Mouse (Mus musculus): ENCODE data around the gene Steap3. TPM values are rescaled to one million over a fixed set of nuclear protein-coding genes. Genes with fewer than 3 reads are reported as not detected.
"Not testable (repeated sequence)": the region's sequence is repeated elsewhere in the genome, so short reads cannot be mapped to it uniquely, and the experiment has no call there.

Steap3 gene
- polyA plus RNA-seq, 1 experiment from 2014 or later: 3.3 TPM

DNA sequence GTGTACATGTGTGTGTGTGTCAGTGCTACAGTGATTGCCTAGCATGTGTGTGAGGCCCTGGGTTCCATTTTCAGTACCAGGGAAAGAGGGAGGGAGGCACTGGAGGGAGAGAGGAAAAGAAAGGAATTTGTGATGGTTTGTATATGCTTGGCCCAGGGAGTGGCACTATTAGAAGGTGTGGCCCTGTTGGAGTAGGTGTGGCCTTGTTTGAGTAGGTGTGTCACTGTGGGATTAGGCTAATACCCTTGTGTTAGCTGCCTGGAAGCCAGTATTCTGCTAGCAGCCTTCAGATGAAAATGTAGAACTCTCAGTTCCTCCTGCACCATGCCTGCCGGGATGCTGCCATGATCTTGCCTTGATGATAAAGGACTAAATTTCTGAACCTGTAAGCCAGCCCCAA lies 3.6 kb upstream of the Steap3 start:
- H3K9ac ChIP-seq (replicated peaks; ENCODE audit: low read length); H3K36me3 ChIP-seq (replicated peaks; ENCODE audit: control insufficient read depth, insufficient read depth, low read depth, low read length); H3K27me3 ChIP-seq (ENCODE audit: control insufficient read depth, insufficient read depth, low read length); H3K4me1 ChIP-seq (ENCODE audit: control insufficient read depth, insufficient read depth, low read length); H3K4me3 ChIP-seq (ENCODE audit: low read depth, low read length); ATAC-seq (replicated peaks; ENCODE audit: insufficient number of reproducible peaks, low FRiP score, low TSS enrichment, low read depth); H3K4me2 ChIP-seq (ENCODE audit: low read depth, low read length); H3K27ac ChIP-seq (replicated peaks; ENCODE audit: low read depth, low read length); H3K9me3 ChIP-seq (replicated peaks; ENCODE audit: control insufficient read depth, low read length); DNase-seq (ENCODE audit: low spot score): not testable (repeated sequence)
- 81% methylated on average over 1 of the region's 1 CpGs for WGBS

GRCm38 (mm10) chr1:120275224-120275623 lies 2.7 kb upstream of the Steap3 start:
- Histone ChIP-seq H3K9ac (replicated peaks; ENCODE audit: low read length) (no peak overlapping the region), H3K27ac (replicated peaks; ENCODE audit: low read depth, low read length) (no peak overlapping the region), H3K4me3 (ENCODE audit: low read depth, low read length) (no peak overlapping the region), H3K9me3 (replicated peaks; ENCODE audit: control insufficient read depth, low read length) (no peaks in the 10 kb centered on the region), H3K36me3 (replicated peaks; ENCODE audit: control insufficient read depth, insufficient read depth, low read depth, low read length) (no peaks in the 10 kb centered on the region), H3K4me2 (ENCODE audit: low read depth, low read length) (no peak overlapping the region), H3K27me3 (ENCODE audit: control insufficient read depth, insufficient read depth, low read length) (no peaks in the 10 kb centered on the region), H3K4me1 (ENCODE audit: control insufficient read depth, insufficient read depth, low read length) (no peaks in the 10 kb centered on the region)
- 83% methylated on average over 3 of the region's 3 CpGs for WGBS
- ATAC-seq (replicated peaks; ENCODE audit: insufficient number of reproducible peaks, low FRiP score, low TSS enrichment, low read depth): no peak
- no peak for DNase-seq (ENCODE audit: low spot score)

GRCm38 (mm10) chr1:120270882-120271281 lies 1.6 kb downstream of the Steap3 start:
- Histone ChIP-seq H3K27ac (replicated peaks; ENCODE audit: low read depth, low read length) (no peak overlapping the region), H3K4me1 (ENCODE audit: control insufficient read depth, insufficient read depth, low read length) (no peaks in the 10 kb centered on the region), H3K9ac (replicated peaks; ENCODE audit: low read length) (no peak overlapping the region), H3K27me3 (ENCODE audit: control insufficient read depth, insufficient read depth, low read length) (no peaks in the 10 kb centered on the region), H3K4me2 (ENCODE audit: low read depth, low read length) (no peak overlapping the region), H3K36me3 (replicated peaks; ENCODE audit: control insufficient read depth, insufficient read depth, low read depth, low read length) (no peaks in the 10 kb centered on the region), H3K9me3 (replicated peaks; ENCODE audit: control insufficient read depth, low read length) (no peaks in the 10 kb centered on the region), H3K4me3 (ENCODE audit: low read depth, low read length) (no peak overlapping the region)
- DNase-seq (ENCODE audit: low spot score) (no peak), ATAC-seq (replicated peaks; ENCODE audit: insufficient number of reproducible peaks, low FRiP score, low TSS enrichment, low read depth) (no peak)
- WGBS: 83% methylated on average over 3 of the region's 3 CpGs

GRCm38 (mm10) chr1:120270115-120270514 lies 2.4 kb downstream of the Steap3 start:
- ATAC-seq (replicated peaks; ENCODE audit: insufficient number of reproducible peaks, low FRiP score, low TSS enrichment, low read depth): no peak
- no peak overlapping the region for H3K4me2 ChIP-seq (ENCODE audit: low read depth, low read length)
- no peaks in the 10 kb centered on the region for H3K36me3 ChIP-seq (replicated peaks; ENCODE audit: control insufficient read depth, insufficient read depth, low read depth, low read length)
- WGBS: 65% methylated on average over 7 of the region's 7 CpGs
- no peaks in the 10 kb centered on the region for H3K27me3 ChIP-seq (ENCODE audit: control insufficient read depth, insufficient read depth, low read length)
- no peaks in the 10 kb centered on the region for H3K9me3 ChIP-seq (replicated peaks; ENCODE audit: control insufficient read depth, low read length)
- no peaks in the 10 kb centered on the region for H3K4me1 ChIP-seq (ENCODE audit: control insufficient read depth, insufficient read depth, low read length)
- no peak overlapping the region for H3K9ac ChIP-seq (replicated peaks; ENCODE audit: low read length)
- H3K27ac ChIP-seq (replicated peaks; ENCODE audit: low read depth, low read length): no peak overlapping the region
- no peak overlapping the region for H3K4me3 ChIP-seq (ENCODE audit: low read depth, low read length)
- DNase-seq (ENCODE audit: low spot score): no peak

- no peak for DNase-seq (ENCODE audit: low spot score)
- H3K4me3 ChIP-seq (ENCODE audit: low read depth, low read length): no peak overlapping the region
- no peak for ATAC-seq (replicated peaks; ENCODE audit: insufficient number of reproducible peaks, low FRiP score, low TSS enrichment, low read depth)
- no peaks in the 10 kb centered on the region for H3K27me3 ChIP-seq (ENCODE audit: control insufficient read depth, insufficient read depth, low read length)
- no peaks in the 10 kb centered on the region for H3K4me1 ChIP-seq (ENCODE audit: control insufficient read depth, insufficient read depth, low read length)
- no peaks in the 10 kb centered on the region for H3K9me3 ChIP-seq (replicated peaks; ENCODE audit: control insufficient read depth, low read length)
- no peak overlapping the region for H3K4me2 ChIP-seq (ENCODE audit: low read depth, low read length)
- H3K9ac ChIP-seq (replicated peaks; ENCODE audit: low read length): no peak overlapping the region
- H3K27ac ChIP-seq (replicated peaks; ENCODE audit: low read depth, low read length): no peak overlapping the region
- 89% methylated on average over 3 of the region's 3 CpGs for WGBS
- H3K36me3 ChIP-seq (replicated peaks; ENCODE audit: control insufficient read depth, insufficient read depth, low read depth, low read length): no peaks in the 10 kb centered on the region
These were observed 4.9 kb downstream of the Steap3 start for GRCm38 (mm10) chr1:120267631-120268030.

- no peak overlapping the region for H3K4me3 ChIP-seq (ENCODE audit: low read depth, low read length)
- H3K36me3 ChIP-seq (replicated peaks; ENCODE audit: control insufficient read depth, insufficient read depth, low read depth, low read length): no peaks in the 10 kb centered on the region
- H3K27ac ChIP-seq (replicated peaks; ENCODE audit: low read depth, low read length): no peak overlapping the region
- 41% methylated on average over 4 of the region's 4 CpGs for WGBS
- no peak overlapping the region for H3K9ac ChIP-seq (replicated peaks; ENCODE audit: low read length)
- no peaks in the 10 kb centered on the region for H3K4me1 ChIP-seq (ENCODE audit: control insufficient read depth, insufficient read depth, low read length)
- ATAC-seq (replicated peaks; ENCODE audit: insufficient number of reproducible peaks, low FRiP score, low TSS enrichment, low read depth) (no peak), DNase-seq (ENCODE audit: low spot score) (no peak)
- no peak overlapping the region for H3K4me2 ChIP-seq (ENCODE audit: low read depth, low read length)
- no peaks in the 10 kb centered on the region for H3K9me3 ChIP-seq (replicated peaks; ENCODE audit: control insufficient read depth, low read length)
- H3K27me3 ChIP-seq (ENCODE audit: control insufficient read depth, insufficient read depth, low read length): no peaks in the 10 kb centered on the region
These were observed 6.0 kb downstream of the Steap3 start for GRCm38 (mm10) chr1:120266460-120266859.

GRCm38 (mm10) chr1:120264861-120265686 lies 7.4 kb downstream of the Steap3 start:
- peak overlapping the region; percentile 41 for H3K9ac ChIP-seq (replicated peaks; ENCODE audit: low read length)
- H3K4me1 ChIP-seq (ENCODE audit: control insufficient read depth, insufficient read depth, low read length): no peaks in the 10 kb centered on the region
- H3K36me3 ChIP-seq (replicated peaks; ENCODE audit: control insufficient read depth, insufficient read depth, low read depth, low read length): no peaks in the 10 kb centered on the region
- H3K27me3 ChIP-seq (ENCODE audit: control insufficient read depth, insufficient read depth, low read length): no peaks in the 10 kb centered on the region
- WGBS: 1% methylated on average over 39 of the region's 40 CpGs
- peak overlapping the region; percentile 94 for H3K4me2 ChIP-seq (ENCODE audit: low read depth, low read length)
- no peak overlapping the region for H3K27ac ChIP-seq (replicated peaks; ENCODE audit: low read depth, low read length)
- peak overlapping the region; percentile 44 for H3K4me3 ChIP-seq (ENCODE audit: low read depth, low read length)
- DNase-seq (ENCODE audit: low spot score) (peak; percentile 74), ATAC-seq (replicated peaks; ENCODE audit: insufficient number of reproducible peaks, low FRiP score, low TSS enrichment, low read depth) (peak; percentile 83)
- no peaks in the 10 kb centered on the region for H3K9me3 ChIP-seq (replicated peaks; ENCODE audit: control insufficient read depth, low read length)

GRCm38 (mm10) chr1:120263226-120263625 lies 9.3 kb downstream of the Steap3 start:
- Histone ChIP-seq H3K36me3 (replicated peaks; ENCODE audit: control insufficient read depth, insufficient read depth, low read depth, low read length) (no peaks in the 10 kb centered on the region), H3K4me1 (ENCODE audit: control insufficient read depth, insufficient read depth, low read length) (no peaks in the 10 kb centered on the region), H3K27ac (replicated peaks; ENCODE audit: low read depth, low read length) (no peak overlapping the region), H3K27me3 (ENCODE audit: control insufficient read depth, insufficient read depth, low read length) (no peaks in the 10 kb centered on the region), H3K9me3 (replicated peaks; ENCODE audit: control insufficient read depth, low read length) (no peaks in the 10 kb centered on the region), H3K4me2 (ENCODE audit: low read depth, low read length) (no peak overlapping the region), H3K9ac (replicated peaks; ENCODE audit: low read length) (no peak overlapping the region), H3K4me3 (ENCODE audit: low read depth, low read length) (no peak overlapping the region)
- no peak for ATAC-seq (replicated peaks; ENCODE audit: insufficient number of reproducible peaks, low FRiP score, low TSS enrichment, low read depth)
- no peak for DNase-seq (ENCODE audit: low spot score)
- 77% methylated on average over 4 of the region's 4 CpGs for WGBS

All from embryonic facial prominence, embryonic 11.5 days (tissue).